Mouse (Mus musculus) limb, embryonic 14.5 days (tissue): ENCODE data around the gene Tnr. TPM values are rescaled to one million over a fixed set of nuclear protein-coding genes. Genes with fewer than 3 reads are reported as not detected.

Experiments
- ATAC-seq: fragments of 200-750 bp; cut with Nextera tagmentation; 2 replicates; pipeline ENCODE4 v1.8.0; 2017; ENCODE audit warnings: low read depth, moderate number of reproducible peaks, moderate TSS enrichment; ENCODE audit not compliant: low FRiP score
- DNase-seq: peaks from one replicate; pipeline ENCODE4 v3.0.0-alpha.2; 2015; ENCODE audit warnings: low spot score
- H3K27ac ChIP-seq: fragments of 300-500 bp; sonication (generic); replicated peaks from 2 replicates; pipeline ENCODE4 v1.5.1; 2014; ENCODE audit warnings: low read depth, mild to moderate bottlenecking, low read length, moderate library complexity, mixed read lengths
- H3K27me3 ChIP-seq: fragments of 300-500 bp; sonication (generic); 2 replicates; pipeline ENCODE4 v1.6.1; 2014; ENCODE audit warnings: low read length, mixed read lengths; ENCODE audit not compliant: control insufficient read depth, insufficient read depth
- H3K36me3 ChIP-seq: fragments of 300-500 bp; sonication (generic); 2 replicates; pipeline ENCODE4 v1.6.1; 2014; ENCODE audit warnings: mild to moderate bottlenecking, low read length, moderate library complexity, mixed read lengths; ENCODE audit not compliant: control insufficient read depth, insufficient read depth
- H3K4me1 ChIP-seq: fragments of 300-500 bp; sonication (generic); 2 replicates; pipeline ENCODE4 v1.6.1; 2014; ENCODE audit warnings: antibody characterized with exemption, low read length, mixed read lengths; ENCODE audit not compliant: control insufficient read depth, insufficient read depth
- H3K4me2 ChIP-seq: fragments of 300-500 bp; sonication (generic); replicated peaks from 2 replicates; pipeline ENCODE4 v1.6.1; 2014; ENCODE audit warnings: low read depth, mild to moderate bottlenecking, low read length, moderate library complexity; ENCODE audit not compliant: severe bottlenecking
- H3K4me3 ChIP-seq: fragments of 300-500 bp; sonication (generic); replicated peaks from 2 replicates; pipeline ENCODE4 v1.5.1; 2014; ENCODE audit warnings: low read length
- H3K9ac ChIP-seq: fragments of 300-500 bp; sonication (generic); 2 replicates; pipeline ENCODE4 v1.6.1; 2014; ENCODE audit warnings: mild to moderate bottlenecking, low read depth, low read length, moderate library complexity; ENCODE audit not compliant: severe bottlenecking
- H3K9me3 ChIP-seq: fragments of 300-500 bp; sonication (generic); 2 replicates; pipeline ENCODE4 v1.6.1; 2016; ENCODE audit warnings: low read length; ENCODE audit not compliant: control insufficient read depth
- POLR2A ChIP-seq: fragments of 200-500 bp; IDR thresholded peaks from 2 replicates; pipeline ENCODE4 v1.8.0; 2012; ENCODE audit warnings: inconsistent platforms, mild to moderate bottlenecking, moderate library complexity, borderline replicate concordance; ENCODE audit not compliant: insufficient read depth, insufficient read length; ENCODE audit errors: extremely low read depth
- WGBS: fragments of 180-500 bp; shearing (Covaris S2); extraction: QIAGEN DNeasy Blood & Tissue Kit; methylation state at CpG from one replicate; pipeline ENCODE4 v1.1.7; 2014; 5-methylcytosine and 5-hydroxymethylcytosine counted together
- polyA plus RNA-seq, 2 experiments: library from polyadenylated mRNA; depleted of rRNA in 1 of 2; stranded (reverse) in 1 of 2; unstranded in 1 of 2; fragments of >200 nt; fragmentation: Nextera tagmentation in 1 of 2; extraction: Ambion mirVana in 1 of 2; gene quantifications; 2 replicates each; pipeline versions ENCODE4 v1.2.1 to v1.2.3; 2012 to 2014

Gene Tnr
- polyA plus RNA-seq, 2 experiments, result 0.03 to 0.15 TPM

DNA sequence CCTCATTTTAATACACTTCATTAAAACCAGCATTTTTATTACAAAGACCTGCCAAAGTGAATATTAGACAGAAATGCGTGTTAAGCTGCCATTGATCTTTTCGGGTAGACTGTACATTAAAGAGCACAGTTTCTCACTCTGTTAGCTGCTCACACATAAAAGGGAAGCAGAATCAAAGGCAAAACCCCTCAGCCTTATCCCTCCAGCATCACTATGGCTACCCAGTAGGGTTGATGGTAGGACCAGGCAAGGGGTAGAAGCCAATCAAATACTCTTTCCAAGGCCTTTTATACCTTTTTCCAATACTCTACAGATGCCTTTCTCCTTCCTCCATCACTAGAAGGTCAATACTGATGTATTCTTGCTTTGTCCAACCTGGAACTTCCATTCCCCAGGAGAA is 269.0 kb downstream of the Tnr start:
- H3K9me3 ChIP-seq, result no peaks in the 10 kb centered on the region
- WGBS, result 84% methylated on average over 2 of the region's 2 CpGs
- H3K27me3 ChIP-seq, result no peaks in the 10 kb centered on the region
- no peak overlapping the region for H3K27ac ChIP-seq
- no peaks in the 10 kb centered on the region for H3K36me3 ChIP-seq
- H3K9ac ChIP-seq, result no peak overlapping the region
- ATAC-seq (no peak), DNase-seq (no peak)
- H3K4me3 ChIP-seq, result no peak overlapping the region
- no peak for TF ChIP-seq POLR2A
- H3K4me2 ChIP-seq, result no peak overlapping the region
- no peaks in the 10 kb centered on the region for H3K4me1 ChIP-seq

DNA sequence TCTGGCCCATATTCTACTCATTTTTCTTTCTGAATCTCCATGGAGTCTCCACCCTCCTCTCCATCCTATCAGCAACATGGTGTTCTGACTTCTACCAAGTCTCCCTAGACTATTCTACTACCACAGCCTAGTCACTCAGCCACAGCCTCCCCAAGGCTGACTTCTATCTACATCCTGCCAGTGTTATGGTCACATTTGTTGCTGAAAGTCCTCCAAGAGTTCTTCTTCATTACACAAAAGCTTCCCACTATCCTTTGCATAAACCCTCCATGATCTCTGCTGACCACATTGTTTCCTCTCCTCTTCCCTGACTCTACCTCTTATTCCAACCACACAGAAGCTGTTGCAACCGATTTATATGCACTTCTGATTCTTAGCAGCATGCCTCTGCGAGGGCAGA is 272.5 kb downstream of the Tnr start:
- Histone ChIP-seq H3K36me3 (no peaks in the 10 kb centered on the region), H3K4me2 (no peak overlapping the region), H3K27ac (no peak overlapping the region), H3K27me3 (no peaks in the 10 kb centered on the region), H3K4me3 (no peak overlapping the region), H3K9me3 (no peaks in the 10 kb centered on the region), H3K4me1 (no peaks in the 10 kb centered on the region), H3K9ac (no peak overlapping the region)
- DNase-seq (no peak), ATAC-seq (no peak)
- 81% methylated on average over 2 of the region's 2 CpGs for WGBS
- no peak for TF ChIP-seq POLR2A

- no peaks in the 10 kb centered on the region for H3K9me3 ChIP-seq
- H3K27ac ChIP-seq, result no peak overlapping the region
- no peak overlapping the region for H3K9ac ChIP-seq
- TF ChIP-seq POLR2A, result no peak
- no peak for DNase-seq
- H3K4me2 ChIP-seq, result no peak overlapping the region
- no peaks in the 10 kb centered on the region for H3K27me3 ChIP-seq
- no peak overlapping the region for H3K4me3 ChIP-seq
- no peaks in the 10 kb centered on the region for H3K36me3 ChIP-seq
- ATAC-seq, result no peak
- no peaks in the 10 kb centered on the region for H3K4me1 ChIP-seq
- WGBS, result 75% methylated on average over 5 of the region's 5 CpGs
Measured at GRCm38 (mm10) chr1:159800366-159800765, 276.8 kb downstream of the Tnr start.

GRCm38 (mm10) chr1:159801753-159802152 is 278.2 kb downstream of the Tnr start:
- TF ChIP-seq POLR2A, result no peak
- no peaks in the 10 kb centered on the region for H3K9me3 ChIP-seq
- WGBS, result 74% methylated on average over 4 of the region's 4 CpGs
- no peak overlapping the region for H3K27ac ChIP-seq
- no peaks in the 10 kb centered on the region for H3K36me3 ChIP-seq
- no peak overlapping the region for H3K4me3 ChIP-seq
- ATAC-seq (no peak), DNase-seq (no peak)
- H3K4me2 ChIP-seq, result no peak overlapping the region
- H3K27me3 ChIP-seq, result no peaks in the 10 kb centered on the region
- no peaks in the 10 kb centered on the region for H3K4me1 ChIP-seq
- H3K9ac ChIP-seq, result no peak overlapping the region

DNA sequence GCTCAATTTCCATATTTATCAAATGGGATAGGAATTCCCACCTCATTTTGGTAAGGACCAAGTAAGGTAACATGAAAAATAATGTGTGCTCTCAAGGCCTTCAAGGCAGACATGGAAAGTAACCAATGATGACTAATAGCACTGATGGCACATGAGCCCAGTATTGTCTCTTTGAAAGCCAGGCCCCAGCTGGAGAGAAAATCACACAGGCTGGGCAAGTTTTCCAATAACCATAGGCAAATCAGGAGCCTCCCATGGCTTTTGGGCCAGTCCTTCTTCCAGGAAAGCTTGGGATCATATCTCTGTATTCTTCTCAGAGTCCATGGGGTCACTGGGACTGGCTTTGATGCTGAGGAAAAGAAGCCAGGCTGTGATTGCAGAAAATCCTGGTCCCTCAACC is 280.1 kb downstream of the Tnr start:
- no peak for DNase-seq
- no peak overlapping the region for H3K9ac ChIP-seq
- no peaks in the 10 kb centered on the region for H3K9me3 ChIP-seq
- H3K4me2 ChIP-seq, result no peak overlapping the region
- no peaks in the 10 kb centered on the region for H3K27me3 ChIP-seq
- no peaks in the 10 kb centered on the region for H3K36me3 ChIP-seq
- H3K4me3 ChIP-seq, result no peak overlapping the region
- no peak for TF ChIP-seq POLR2A
- no peak overlapping the region for H3K27ac ChIP-seq
- H3K4me1 ChIP-seq, result no peaks in the 10 kb centered on the region
- ATAC-seq, result no peak

- H3K4me2 ChIP-seq, result no peak overlapping the region
- no peaks in the 10 kb centered on the region for H3K27me3 ChIP-seq
- TF ChIP-seq POLR2A, result no peak
- H3K36me3 ChIP-seq, result no peaks in the 10 kb centered on the region
- WGBS, result 52% methylated on average over 3 of the region's 3 CpGs
- no peaks in the 10 kb centered on the region for H3K9me3 ChIP-seq
- no peak overlapping the region for H3K9ac ChIP-seq
- H3K4me3 ChIP-seq, result no peak overlapping the region
- H3K4me1 ChIP-seq, result peaks cover 3% of the 10 kb centered on the region; the same call in 1 of the 2 replicates
- DNase-seq, result no peak
- no peak overlapping the region for H3K27ac ChIP-seq
- no peak for ATAC-seq
Measured at GRCm38 (mm10) chr1:159809493-159809892, 285.9 kb downstream of the Tnr start.
